Mouse (Mus musculus): ENCODE measurements around the gene Cbx4. TPM values are rescaled to one million over a fixed set of nuclear protein-coding genes. Genes with fewer than 3 reads are reported as not detected.
"Not testable (repeated sequence)": the region's sequence is repeated elsewhere in the genome, so short reads cannot be mapped to it uniquely, and the experiment has no call there.

The Cbx4 gene
- total and polyA plus RNA-seq, 3 experiments, result 4.7 to 12.3 (median 8.1) TPM

- H3K79me2 ChIP-seq (replicated peaks; ENCODE audit: control insufficient read depth, insufficient read depth, low read length), result no peaks in the 10 kb centered on the region
- no peak overlapping the region for H3K4me3 ChIP-seq
- 53% methylated on average over 7 of the region's 7 CpGs for WGBS
- no peak for DNase-seq
- no peak overlapping the region for H3K9ac ChIP-seq (ENCODE audit: low read depth, low read length)
- intact Hi-C loops (cut with DNase I), result no loop called here
- H3K27me3 ChIP-seq (ENCODE audit: control insufficient read depth, insufficient read depth, low read length), result no peaks in the 10 kb centered on the region
- H3K36me3 ChIP-seq (ENCODE audit: control insufficient read depth, insufficient read depth, low read length), result no peaks in the 10 kb centered on the region
- H3K27ac ChIP-seq, result no peak overlapping the region
- TF ChIP-seq POLR2A (IDR thresholded peaks at IDR 0.05; ENCODE audit: insufficient read depth, low read depth, low read length), result no peak
- TF ChIP-seq EP300 (IDR thresholded peaks at IDR 0.05; ENCODE audit: insufficient read depth, low read depth, low read length), result no peak
- no peak for TF ChIP-seq CTCF (IDR thresholded peaks at IDR 0.05)
- H3K4me1 ChIP-seq (ENCODE audit: control insufficient read depth, insufficient read depth, low read length), result no peaks in the 10 kb centered on the region
These were observed 19.1 kb upstream of the Cbx4 start for GRCm38 (mm10) chr11:119105071-119105609.

DNA sequence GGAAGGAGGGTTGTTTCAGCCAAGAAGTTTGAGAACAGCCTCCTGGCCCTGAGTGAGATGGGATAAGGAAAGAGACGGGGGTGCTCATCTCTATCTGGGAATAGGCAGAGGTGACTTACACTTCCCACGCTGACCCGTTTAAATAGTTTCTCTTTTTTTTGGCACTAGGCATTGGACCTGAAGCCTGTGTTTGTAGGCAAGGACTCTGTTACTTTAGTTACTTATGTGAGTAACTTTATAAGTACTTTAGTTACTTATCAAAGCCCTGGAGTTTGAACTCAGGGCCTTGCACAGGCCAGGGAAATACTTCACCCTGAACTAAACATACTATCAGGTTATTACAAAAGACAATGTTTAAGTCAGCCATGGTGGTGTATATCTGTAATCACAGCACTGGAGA, 18.0 kb upstream of the Cbx4 start:
- DNase-seq, result no peak
- H3K27me3 ChIP-seq (ENCODE audit: control insufficient read depth, insufficient read depth, low read length), result no peaks in the 10 kb centered on the region
- intact Hi-C loops (cut with DNase I), result no loop called here
- no peak overlapping the region for H3K27ac ChIP-seq
- WGBS, result 79% methylated on average over 3 of the region's 3 CpGs
- TF ChIP-seq POLR2A (IDR thresholded peaks at IDR 0.05; ENCODE audit: insufficient read depth, low read depth, low read length) (no peak), CTCF (IDR thresholded peaks at IDR 0.05) (no peak), EP300 (IDR thresholded peaks at IDR 0.05; ENCODE audit: insufficient read depth, low read depth, low read length) (no peak)
- H3K4me1 ChIP-seq (ENCODE audit: control insufficient read depth, insufficient read depth, low read length), result no peaks in the 10 kb centered on the region
- H3K79me2 ChIP-seq (replicated peaks; ENCODE audit: control insufficient read depth, insufficient read depth, low read length), result no peaks in the 10 kb centered on the region
- H3K36me3 ChIP-seq (ENCODE audit: control insufficient read depth, insufficient read depth, low read length), result no peaks in the 10 kb centered on the region
- H3K4me3 ChIP-seq, result no peak overlapping the region
- H3K9ac ChIP-seq (ENCODE audit: low read depth, low read length), result no peak overlapping the region

DNA sequence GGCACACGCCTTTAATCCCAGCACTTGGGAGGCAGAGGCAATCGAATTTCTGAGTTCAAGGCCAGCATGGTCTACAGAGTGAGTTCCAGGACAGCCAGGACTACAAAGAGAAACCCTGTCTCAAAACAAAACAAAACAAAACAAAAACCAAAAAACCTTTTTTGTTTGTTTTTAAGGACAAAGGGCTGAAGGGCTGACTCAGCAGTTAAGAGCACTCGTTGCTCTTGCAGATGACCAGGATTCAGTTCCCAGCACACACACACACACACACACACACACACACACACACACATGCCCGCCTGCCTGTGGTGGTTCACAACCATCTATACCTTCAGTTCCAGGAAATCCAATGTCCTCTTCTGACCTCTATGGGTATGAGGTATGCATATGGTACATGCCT, 14.3 kb upstream of the Cbx4 start:
- H3K79me2 ChIP-seq (replicated peaks; ENCODE audit: control insufficient read depth, insufficient read depth, low read length); DNase-seq; H3K4me3 ChIP-seq; H3K27me3 ChIP-seq (ENCODE audit: control insufficient read depth, insufficient read depth, low read length); H3K27ac ChIP-seq; H3K36me3 ChIP-seq (ENCODE audit: control insufficient read depth, insufficient read depth, low read length); H3K4me1 ChIP-seq (ENCODE audit: control insufficient read depth, insufficient read depth, low read length); H3K9ac ChIP-seq (ENCODE audit: low read depth, low read length); intact Hi-C loops (cut with DNase I): not testable (repeated sequence)
- 79% methylated on average over 4 of the region's 4 CpGs for WGBS

- no peak overlapping the region for H3K4me3 ChIP-seq
- H3K27ac ChIP-seq, result no peak overlapping the region
- TF ChIP-seq EP300 (IDR thresholded peaks at IDR 0.05; ENCODE audit: insufficient read depth, low read depth, low read length), result no peak
- no peak for TF ChIP-seq CTCF (IDR thresholded peaks at IDR 0.05)
- TF ChIP-seq POLR2A (IDR thresholded peaks at IDR 0.05; ENCODE audit: insufficient read depth, low read depth, low read length), result no peak
- no peaks in the 10 kb centered on the region for H3K79me2 ChIP-seq (replicated peaks; ENCODE audit: control insufficient read depth, insufficient read depth, low read length)
- H3K27me3 ChIP-seq (ENCODE audit: control insufficient read depth, insufficient read depth, low read length), result no peaks in the 10 kb centered on the region
- no peaks in the 10 kb centered on the region for H3K36me3 ChIP-seq (ENCODE audit: control insufficient read depth, insufficient read depth, low read length)
- H3K4me1 ChIP-seq (ENCODE audit: control insufficient read depth, insufficient read depth, low read length), result no peaks in the 10 kb centered on the region
- no peak for DNase-seq
- WGBS, result 69% methylated on average over 4 of the region's 4 CpGs
- intact Hi-C loops (cut with DNase I), result no loop called here
- no peak overlapping the region for H3K9ac ChIP-seq (ENCODE audit: low read depth, low read length)
These were observed 12.2 kb upstream of the Cbx4 start for GRCm38 (mm10) chr11:119098202-119098601.

DNA sequence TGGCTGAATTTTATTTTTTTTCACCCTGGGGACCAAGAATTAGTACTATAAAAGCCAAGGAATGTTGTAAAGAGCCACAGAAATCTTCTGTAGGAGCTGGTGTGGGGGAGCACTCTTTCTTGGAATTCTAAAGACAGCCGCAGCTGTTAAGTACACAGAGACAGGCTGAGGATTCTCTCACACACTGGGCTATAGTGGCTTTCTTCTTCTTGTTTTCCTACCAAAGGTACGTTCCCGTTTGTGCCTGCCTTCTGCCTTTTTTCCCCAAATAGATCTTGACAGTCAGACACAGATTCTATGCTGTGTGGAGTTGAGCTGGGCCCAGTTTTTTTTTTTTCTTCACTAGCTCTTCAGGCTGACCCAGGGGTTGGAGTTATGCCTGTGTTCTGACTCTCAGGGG, 9.4 kb upstream of the Cbx4 start:
- H3K27me3 ChIP-seq (ENCODE audit: control insufficient read depth, insufficient read depth, low read length), result peaks cover under 1% of the 10 kb centered on the region; the same call in 1 of the 2 replicates
- H3K27ac ChIP-seq, result no peak overlapping the region
- H3K4me1 ChIP-seq (ENCODE audit: control insufficient read depth, insufficient read depth, low read length), result 0 out of 2 replicates have a peak, but pooled peaks cover 2% of the 10 kb centered on the region
- intact Hi-C loops (cut with DNase I), result no loop called here
- TF ChIP-seq EP300 (IDR thresholded peaks at IDR 0.05; ENCODE audit: insufficient read depth, low read depth, low read length), result no peak
- no peak for TF ChIP-seq POLR2A (IDR thresholded peaks at IDR 0.05; ENCODE audit: insufficient read depth, low read depth, low read length)
- no peak for TF ChIP-seq CTCF (IDR thresholded peaks at IDR 0.05)
- no peaks in the 10 kb centered on the region for H3K36me3 ChIP-seq (ENCODE audit: control insufficient read depth, insufficient read depth, low read length)
- no peak overlapping the region for H3K4me3 ChIP-seq
- 57% methylated on average over 3 of the region's 3 CpGs for WGBS
- H3K9ac ChIP-seq (ENCODE audit: low read depth, low read length), result no peak overlapping the region
- DNase-seq, result no peak
- no peaks in the 10 kb centered on the region for H3K79me2 ChIP-seq (replicated peaks; ENCODE audit: control insufficient read depth, insufficient read depth, low read length)

- TF ChIP-seq CTCF (IDR thresholded peaks at IDR 0.05) (no peak), POLR2A (IDR thresholded peaks at IDR 0.05; ENCODE audit: insufficient read depth, low read depth, low read length) (no peak), EP300 (IDR thresholded peaks at IDR 0.05; ENCODE audit: insufficient read depth, low read depth, low read length) (no peak)
- Histone ChIP-seq H3K27ac (no peak overlapping the region), H3K9ac (ENCODE audit: low read depth, low read length) (no peak overlapping the region), H3K36me3 (ENCODE audit: control insufficient read depth, insufficient read depth, low read length) (no peaks in the 10 kb centered on the region), H3K4me3 (no peak overlapping the region), H3K79me2 (replicated peaks; ENCODE audit: control insufficient read depth, insufficient read depth, low read length) (no peaks in the 10 kb centered on the region), H3K4me1 (ENCODE audit: control insufficient read depth, insufficient read depth, low read length) (peaks cover 4% of the 10 kb centered on the region; the same call in 1 of the 2 replicates), H3K27me3 (ENCODE audit: control insufficient read depth, insufficient read depth, low read length) (peaks cover 15% of the 10 kb centered on the region)
- no peak for DNase-seq
- intact Hi-C loops (cut with DNase I), result loop anchor here (2.0 kb wide), 1 partner anchor 93 kb away; no protein-coding TSS in a partner anchor
- WGBS, result 95% methylated on average over 1 of the region's 1 CpGs
These were observed 7.3 kb upstream of the Cbx4 start for GRCm38 (mm10) chr11:119093322-119093721.
